Mouse (Mus musculus) neural tube, embryonic 10.5 days (tissue): ENCODE data around the gene Per2.
"Not testable (repeated sequence)": the region's sequence is repeated elsewhere in the genome, so short reads cannot be mapped to it uniquely, and the experiment has no call there.

Experiments used
- DNase-seq: peaks from one replicate; pipeline ENCODE4 v3.0.0-alpha.2; 2017; ENCODE audit warnings: low spot score; ENCODE audit errors: extremely low spot score

Gene Per2

GRCm38 (mm10) chr1:91459059-91459809 is at the start of gene Per2:
Gene Per2 (minus strand): TSS chr1:91459324.
- peak; percentile 99 for DNase-seq

GRCm38 (mm10) chr1:91504615-91505014 is 45.5 kb upstream of the Per2 start:
- DNase-seq, result no peak

GRCm38 (mm10) chr1:91498579-91498978 is 39.5 kb upstream of the Per2 start:
- no peak for DNase-seq

- no peak for DNase-seq
These were observed 36.2 kb upstream of the Per2 start for GRCm38 (mm10) chr1:91495321-91495720.

- peak; percentile 94 for DNase-seq
These were observed 35.5 kb upstream of the Per2 start, which contains the start of gene Traf3ip1 for GRCm38 (mm10) chr1:91494457-91495140. Gene Traf3ip1 (plus strand): TSS chr1:91494647.

GRCm38 (mm10) chr1:91493938-91494337 is 34.8 kb upstream of the Per2 start:
- peak; percentile 15 for DNase-seq

- no peak for DNase-seq
These were observed 33.6 kb upstream of the Per2 start for GRCm38 (mm10) chr1:91492740-91493139.

- no peak for DNase-seq
These were observed 31.2 kb upstream of the Per2 start for GRCm38 (mm10) chr1:91490322-91490721.

- DNase-seq, result no peak
These were observed 27.0 kb upstream of the Per2 start for GRCm38 (mm10) chr1:91486165-91486564.

- no peak for DNase-seq
These were observed 26.3 kb upstream of the Per2 start for GRCm38 (mm10) chr1:91485422-91485821.

- no peak for DNase-seq
These were observed 24.9 kb upstream of the Per2 start for GRCm38 (mm10) chr1:91484011-91484346.

GRCm38 (mm10) chr1:91483304-91484010 is 24.3 kb upstream of the Per2 start:
- peak; percentile 76 for DNase-seq

GRCm38 (mm10) chr1:91482616-91483211 is 23.6 kb upstream of the Per2 start:
- DNase-seq, result no peak

- no peak for DNase-seq
These were observed 19.8 kb upstream of the Per2 start for GRCm38 (mm10) chr1:91478958-91479357.

- not testable (repeated sequence) for DNase-seq
These were observed 19.0 kb upstream of the Per2 start for GRCm38 (mm10) chr1:91478145-91478544.

- DNase-seq, result no peak
These were observed 10.8 kb upstream of the Per2 start for GRCm38 (mm10) chr1:91469888-91470419.

GRCm38 (mm10) chr1:91466186-91466585 is 7.1 kb upstream of the Per2 start:
- no peak for DNase-seq

- DNase-seq, result no peak
These were observed 6.1 kb upstream of the Per2 start for GRCm38 (mm10) chr1:91465244-91465643.

- DNase-seq, result no peak
These were observed 5.3 kb upstream of the Per2 start for GRCm38 (mm10) chr1:91464436-91464835.

GRCm38 (mm10) chr1:91463336-91463995 is 4.3 kb upstream of the Per2 start:
- DNase-seq, result no peak

GRCm38 (mm10) chr1:91460564-91460963 is 1.4 kb upstream of the Per2 start:
- no peak for DNase-seq
